Mouse (Mus musculus): Measurements from ENCODE around the gene Mettl23. TPM values are rescaled to one million over a fixed set of nuclear protein-coding genes. Genes with fewer than 3 reads are reported as not detected.

Gene Mettl23
- polyA plus RNA-seq, 1 experiment = 22.4 TPM

GRCm38 (mm10) chr11:116826550-116827504 lies 16.3 kb upstream of the Mettl23 start:
- H3K27ac ChIP-seq (ENCODE audit: insufficient read depth, low read length) = peak overlapping the region; percentile 75
- H3K4me3 ChIP-seq (ENCODE audit: insufficient read depth, low read length) = peak overlapping the region; percentile 83
- TF ChIP-seq CTCF (IDR thresholded peaks at IDR 0.05; ENCODE audit: borderline replicate concordance, insufficient read depth, low read length) = no peak
- TF ChIP-seq POLR2A (IDR thresholded peaks at IDR 0.05; ENCODE audit: low read depth, low read length) = no peak
- H3K4me1 ChIP-seq (ENCODE audit: control insufficient read depth, insufficient read depth, low read length) = peaks cover 8% of the 10 kb centered on the region

- Histone ChIP-seq H3K4me1 (ENCODE audit: control insufficient read depth, insufficient read depth, low read length) (peaks cover 4% of the 10 kb centered on the region; the same call in 1 of the 2 replicates), H3K27ac (ENCODE audit: insufficient read depth, low read length) (peak within 1 kb of the TSS; percentile 75), H3K4me3 (ENCODE audit: insufficient read depth, low read length) (peak within 1 kb of the TSS; percentile 83)
- TF ChIP-seq CTCF (IDR thresholded peaks at IDR 0.05; ENCODE audit: borderline replicate concordance, insufficient read depth, low read length) (no peak), POLR2A (IDR thresholded peaks at IDR 0.05; ENCODE audit: low read depth, low read length) (peak; percentile 94)
These were observed 15.4 kb upstream of the Mettl23 start, which contains the start of gene Mxra7 for GRCm38 (mm10) chr11:116827534-116828165. Gene Mxra7 (minus strand): TSS chr11:116828046.

GRCm38 (mm10) chr11:116832172-116832685 lies 10.8 kb upstream of the Mettl23 start:
- Histone ChIP-seq H3K27ac (ENCODE audit: insufficient read depth, low read length) (no peak overlapping the region), H3K4me1 (ENCODE audit: control insufficient read depth, insufficient read depth, low read length) (peaks cover 3% of the 10 kb centered on the region; the same call in 1 of the 2 replicates), H3K4me3 (ENCODE audit: insufficient read depth, low read length) (no peak overlapping the region)
- TF ChIP-seq POLR2A (IDR thresholded peaks at IDR 0.05; ENCODE audit: low read depth, low read length) (no peak), CTCF (IDR thresholded peaks at IDR 0.05; ENCODE audit: borderline replicate concordance, insufficient read depth, low read length) (no peak)

- Histone ChIP-seq H3K4me1 (ENCODE audit: control insufficient read depth, insufficient read depth, low read length) (peaks cover 3% of the 10 kb centered on the region; the same call in 1 of the 2 replicates), H3K4me3 (ENCODE audit: insufficient read depth, low read length) (no peak overlapping the region), H3K27ac (ENCODE audit: insufficient read depth, low read length) (no peak overlapping the region)
- no peak for TF ChIP-seq POLR2A (IDR thresholded peaks at IDR 0.05; ENCODE audit: low read depth, low read length)
- TF ChIP-seq CTCF (IDR thresholded peaks at IDR 0.05; ENCODE audit: borderline replicate concordance, insufficient read depth, low read length) = no peak
These were observed 8.1 kb upstream of the Mettl23 start for GRCm38 (mm10) chr11:116834954-116835353.

GRCm38 (mm10) chr11:116836283-116836682 lies 6.8 kb upstream of the Mettl23 start:
- Histone ChIP-seq H3K27ac (ENCODE audit: insufficient read depth, low read length) (no peak overlapping the region), H3K4me1 (ENCODE audit: control insufficient read depth, insufficient read depth, low read length) (peaks cover 4% of the 10 kb centered on the region; the same call in 1 of the 2 replicates), H3K4me3 (ENCODE audit: insufficient read depth, low read length) (no peak overlapping the region)
- TF ChIP-seq POLR2A (IDR thresholded peaks at IDR 0.05; ENCODE audit: low read depth, low read length) (no peak), CTCF (IDR thresholded peaks at IDR 0.05; ENCODE audit: borderline replicate concordance, insufficient read depth, low read length) (no peak)

- Histone ChIP-seq H3K4me1 (ENCODE audit: control insufficient read depth, insufficient read depth, low read length) (peaks cover 4% of the 10 kb centered on the region; the same call in 1 of the 2 replicates), H3K4me3 (ENCODE audit: insufficient read depth, low read length) (no peak overlapping the region), H3K27ac (ENCODE audit: insufficient read depth, low read length) (no peak overlapping the region)
- no peak for TF ChIP-seq POLR2A (IDR thresholded peaks at IDR 0.05; ENCODE audit: low read depth, low read length)
- TF ChIP-seq CTCF (IDR thresholded peaks at IDR 0.05; ENCODE audit: borderline replicate concordance, insufficient read depth, low read length) = peak; percentile 10; the same call in 1 of the 2 replicates
These were observed 5.6 kb upstream of the Mettl23 start for GRCm38 (mm10) chr11:116837441-116837840.

- H3K27ac ChIP-seq (ENCODE audit: insufficient read depth, low read length) = no peak overlapping the region
- TF ChIP-seq CTCF (IDR thresholded peaks at IDR 0.05; ENCODE audit: borderline replicate concordance, insufficient read depth, low read length) (no peak), POLR2A (IDR thresholded peaks at IDR 0.05; ENCODE audit: low read depth, low read length) (no peak)
- H3K4me1 ChIP-seq (ENCODE audit: control insufficient read depth, insufficient read depth, low read length) = peaks cover 4% of the 10 kb centered on the region; the same call in 1 of the 2 replicates
- H3K4me3 ChIP-seq (ENCODE audit: insufficient read depth, low read length) = no peak overlapping the region
These were observed 4.1 kb upstream of the Mettl23 start for GRCm38 (mm10) chr11:116838936-116839335.

- Histone ChIP-seq H3K4me3 (ENCODE audit: insufficient read depth, low read length) (no peak overlapping the region), H3K27ac (ENCODE audit: insufficient read depth, low read length) (no peak overlapping the region), H3K4me1 (ENCODE audit: control insufficient read depth, insufficient read depth, low read length) (peaks cover 4% of the 10 kb centered on the region; the same call in 1 of the 2 replicates)
- TF ChIP-seq CTCF (IDR thresholded peaks at IDR 0.05; ENCODE audit: borderline replicate concordance, insufficient read depth, low read length) (no peak), POLR2A (IDR thresholded peaks at IDR 0.05; ENCODE audit: low read depth, low read length) (no peak)
These were observed 3.5 kb upstream of the Mettl23 start for GRCm38 (mm10) chr11:116839601-116840000.

GRCm38 (mm10) chr11:116840748-116841147 lies 2.3 kb upstream of the Mettl23 start:
- Histone ChIP-seq H3K4me3 (ENCODE audit: insufficient read depth, low read length) (peak overlapping the region; percentile 77), H3K27ac (ENCODE audit: insufficient read depth, low read length) (no peak overlapping the region), H3K4me1 (ENCODE audit: control insufficient read depth, insufficient read depth, low read length) (peaks cover 4% of the 10 kb centered on the region; the same call in 1 of the 2 replicates)
- TF ChIP-seq CTCF (IDR thresholded peaks at IDR 0.05; ENCODE audit: borderline replicate concordance, insufficient read depth, low read length) (no peak), POLR2A (IDR thresholded peaks at IDR 0.05; ENCODE audit: low read depth, low read length) (no peak)
